Mouse (Mus musculus) embryo, embryonic 11.5 days (tissue): ENCODE measurements around the gene Gp1ba.
A peak's percentile ranks its signal among the peaks of the same experiment; 100 is the strongest.

Source experiments
- DNase-seq: peaks from one replicate; pipeline ENCODE4 v3.0.0-alpha.2; 2012; ENCODE audit warnings: low read depth, low spot score

Gp1ba gene

GRCm38 (mm10) chr11:70669582-70670345 lies 30.8 kb downstream of the Gp1ba start:
- peak; percentile 69 for DNase-seq

- DNase-seq = no peak
Measured at GRCm38 (mm10) chr11:70670483-70670882, 31.6 kb downstream of the Gp1ba start.

GRCm38 (mm10) chr11:70671333-70672047 lies 32.6 kb downstream of the Gp1ba start:
- no peak for DNase-seq

DNA sequence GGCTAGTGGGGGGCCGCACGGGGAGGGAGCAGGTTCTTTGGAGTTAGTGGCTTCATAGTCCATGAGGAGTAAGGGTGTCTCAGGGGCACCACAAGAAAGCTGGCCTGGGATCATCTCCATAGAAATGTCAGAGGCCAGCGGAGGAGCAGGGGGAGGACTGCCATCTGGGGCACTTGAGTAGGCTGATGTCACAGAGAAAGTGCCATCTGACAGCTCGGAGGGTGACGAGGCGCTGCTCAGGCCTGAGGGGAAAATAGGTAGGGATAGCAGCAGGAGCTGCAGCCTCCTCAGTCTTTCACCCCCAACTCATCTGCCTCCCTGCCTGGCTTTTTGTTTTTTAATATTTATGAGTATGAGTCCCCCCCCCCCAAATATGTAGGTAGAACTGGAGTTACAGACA lies 35.1 kb downstream of the Gp1ba start:
- DNase-seq = no peak

DNA sequence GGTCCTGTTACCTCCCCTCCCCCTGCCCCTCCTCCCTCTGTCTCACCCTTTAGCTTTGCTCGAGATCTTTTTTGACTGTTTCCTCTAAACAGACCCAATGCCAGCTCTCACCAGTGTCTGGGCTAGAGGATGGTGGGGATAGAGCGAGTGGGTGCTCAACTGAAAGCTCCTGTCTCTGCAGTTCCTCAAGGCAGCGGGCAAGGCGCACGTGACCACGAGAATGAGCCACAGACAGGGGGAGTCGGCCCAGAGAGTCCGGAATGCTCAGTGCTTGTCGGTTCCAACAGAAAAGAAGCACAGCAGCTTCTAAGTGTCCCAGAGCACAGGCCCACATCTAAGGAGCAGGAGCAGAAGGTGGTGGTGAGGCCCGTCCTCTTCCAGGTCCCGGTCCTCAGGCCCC lies 35.6 kb downstream of the Gp1ba start:
- DNase-seq = no peak

DNA sequence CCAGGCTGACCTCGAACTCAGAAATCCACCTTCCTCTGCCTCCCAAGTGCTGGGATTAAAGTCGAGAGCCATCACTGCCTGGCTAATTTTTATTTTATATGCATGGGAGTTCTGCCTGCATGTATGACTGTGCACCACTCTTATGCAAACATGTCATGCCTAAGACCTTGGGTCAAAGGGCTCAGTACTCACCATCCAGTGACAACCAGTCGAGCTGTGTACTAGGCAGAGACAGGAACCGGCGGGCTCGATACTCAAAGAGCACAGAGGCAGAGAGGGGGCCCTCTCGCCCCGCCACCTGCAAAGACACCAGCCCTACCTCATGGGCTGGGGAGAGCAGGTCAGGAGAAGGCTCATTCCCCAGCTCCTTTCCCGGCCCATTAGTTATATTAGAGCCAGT lies 39.2 kb downstream of the Gp1ba start:
- DNase-seq = no peak

- DNase-seq = no peak
Measured at GRCm38 (mm10) chr11:70678576-70678975, 39.7 kb downstream of the Gp1ba start.

GRCm38 (mm10) chr11:70679361-70679760 lies 40.4 kb downstream of the Gp1ba start:
- no peak for DNase-seq

- DNase-seq = no peak
Measured at GRCm38 (mm10) chr11:70679894-70680293, 41.0 kb downstream of the Gp1ba start.

GRCm38 (mm10) chr11:70681170-70681569 lies 42.2 kb downstream of the Gp1ba start:
- no peak for DNase-seq

- DNase-seq = peak; percentile 44
Measured at GRCm38 (mm10) chr11:70681897-70682581, 43.1 kb downstream of the Gp1ba start.

DNA sequence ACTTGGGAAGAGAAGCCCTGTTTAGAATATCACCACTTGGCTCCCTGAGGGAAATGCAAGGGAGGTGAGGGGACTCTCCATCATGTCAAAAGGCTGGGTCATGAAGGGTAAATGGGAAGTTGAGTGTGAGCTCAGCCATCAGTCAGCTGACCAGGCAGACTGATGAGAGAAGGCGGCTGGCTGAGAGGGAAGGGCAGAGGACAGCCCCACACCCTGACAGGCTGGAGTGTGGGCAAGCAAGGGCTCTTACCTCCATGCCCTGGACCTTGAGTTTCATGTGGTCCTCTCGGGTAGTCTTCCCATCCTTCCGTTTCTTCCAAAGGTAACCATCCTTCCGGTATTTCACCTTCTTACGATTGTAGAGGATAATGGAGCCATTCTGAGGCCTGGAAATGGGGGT lies 44.7 kb downstream of the Gp1ba start:
- no peak for DNase-seq

GRCm38 (mm10) chr11:70686901-70687566 lies 48.1 kb downstream of the Gp1ba start:
- no peak for DNase-seq

DNA sequence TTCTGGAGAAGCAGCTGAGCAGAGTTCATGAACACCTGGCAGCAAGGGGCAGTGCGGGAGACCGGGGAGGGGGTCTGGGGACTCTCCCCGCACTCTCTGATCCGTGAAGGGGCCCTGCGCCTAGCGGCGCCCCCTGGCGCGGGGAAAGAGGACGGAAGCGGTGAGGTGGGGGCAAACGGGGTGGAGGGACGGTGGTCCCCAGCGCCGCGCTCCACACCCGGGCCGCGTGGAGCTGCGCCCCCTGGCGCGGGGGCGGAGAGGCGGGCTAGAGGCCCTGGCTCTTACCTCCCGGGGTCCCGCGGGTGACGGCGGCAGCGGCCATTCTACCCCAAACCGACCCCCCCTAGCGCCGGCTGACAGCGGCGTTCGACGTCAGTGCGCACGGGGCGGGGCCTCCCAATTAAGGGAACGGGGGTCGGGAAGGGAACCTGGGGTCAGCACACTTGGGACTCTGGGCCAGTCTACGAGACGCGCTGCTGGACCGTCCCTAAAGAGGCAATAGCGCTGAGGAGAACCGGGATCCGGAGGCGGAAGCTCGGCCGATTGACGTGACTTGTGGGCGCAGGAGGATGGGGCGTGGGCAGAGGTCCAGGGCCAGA lies 48.8 kb downstream of the Gp1ba start, which contains the start of gene Camta2:
Camta2 (minus strand) TSS at position 505 of the 599 bp plus-strand sequence.
- peak; percentile 76 for DNase-seq

DNA sequence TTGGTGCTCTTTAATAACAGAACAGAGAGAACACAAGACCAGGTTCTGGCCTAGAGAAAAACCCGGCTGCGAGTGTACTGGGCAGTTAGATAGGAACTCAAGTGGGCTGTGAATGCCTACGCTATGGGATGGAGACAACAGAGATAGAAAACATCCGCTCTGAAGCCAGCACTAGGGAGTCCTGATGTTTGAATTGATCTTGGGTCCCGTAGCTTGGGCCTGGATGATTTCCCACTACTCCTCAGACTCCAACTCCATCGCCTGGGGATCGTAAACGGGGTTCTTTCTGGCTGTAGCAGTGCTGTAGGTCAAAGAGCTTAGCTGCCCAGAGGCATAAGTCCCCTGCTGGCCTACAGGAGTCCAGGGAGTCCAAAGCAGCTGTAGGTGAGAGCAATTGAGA lies 49.5 kb downstream of the Gp1ba start:
- no peak for DNase-seq

GRCm38 (mm10) chr11:70689578-70689977 lies 50.7 kb downstream of the Gp1ba start:
- DNase-seq = no peak
